Mouse (Mus musculus) MEL-GATA-1-ER (cell line): ENCODE results near the gene Zfp719.

Experiments used
- DNase-seq: peaks from one replicate; pipeline ENCODE4 v3.0.0-alpha.2; 2012; ENCODE audit warnings: low read depth; ENCODE audit errors: extremely low read depth

Gene Zfp719

DNA sequence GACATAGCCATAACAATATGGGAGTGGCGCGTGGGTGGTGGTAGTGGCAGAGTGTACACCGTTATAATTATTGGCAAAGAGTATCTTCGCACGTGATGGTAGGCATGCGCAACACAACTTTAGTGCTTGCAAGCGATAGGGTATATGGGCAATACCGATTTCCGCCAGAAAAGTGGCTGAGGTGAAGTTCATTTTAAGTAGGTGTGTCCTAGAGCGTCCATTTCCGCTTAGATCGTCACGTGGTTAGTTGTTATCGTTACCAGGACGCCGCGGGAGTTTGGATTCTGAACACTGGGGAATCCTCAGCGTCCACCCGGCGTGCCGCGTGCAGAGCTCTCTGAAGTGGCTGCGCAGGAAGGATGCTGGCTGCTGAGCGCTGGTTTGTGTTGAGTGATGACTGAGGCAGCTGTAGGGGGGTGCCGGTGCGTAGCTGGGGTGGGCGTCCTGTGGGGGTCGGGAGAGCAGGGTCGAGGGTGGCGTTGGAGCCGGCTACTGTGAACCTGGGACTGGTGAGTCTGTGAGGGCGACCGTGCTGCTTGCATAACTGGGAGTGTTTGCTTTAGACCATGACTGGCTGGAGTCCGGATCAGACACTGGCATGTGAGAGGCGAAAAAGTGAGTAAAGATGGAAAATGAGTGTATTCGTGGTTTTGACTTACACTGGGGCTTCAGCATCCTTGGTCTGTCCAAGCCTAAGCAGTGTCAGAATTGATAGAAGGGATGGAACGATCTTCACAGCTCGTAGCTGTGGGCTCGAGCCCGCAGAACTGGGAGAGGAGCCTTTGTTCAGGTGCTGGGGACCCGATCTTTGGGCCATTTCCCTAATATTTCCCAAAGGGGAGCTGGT is 27.7 kb downstream of the Zfp719 start, which contains the start of gene Zfp819:
Gene Zfp819, plus strand, starts transcription at position 274 of the 847 bp plus-strand sequence.
- DNase-seq = no peak

DNA sequence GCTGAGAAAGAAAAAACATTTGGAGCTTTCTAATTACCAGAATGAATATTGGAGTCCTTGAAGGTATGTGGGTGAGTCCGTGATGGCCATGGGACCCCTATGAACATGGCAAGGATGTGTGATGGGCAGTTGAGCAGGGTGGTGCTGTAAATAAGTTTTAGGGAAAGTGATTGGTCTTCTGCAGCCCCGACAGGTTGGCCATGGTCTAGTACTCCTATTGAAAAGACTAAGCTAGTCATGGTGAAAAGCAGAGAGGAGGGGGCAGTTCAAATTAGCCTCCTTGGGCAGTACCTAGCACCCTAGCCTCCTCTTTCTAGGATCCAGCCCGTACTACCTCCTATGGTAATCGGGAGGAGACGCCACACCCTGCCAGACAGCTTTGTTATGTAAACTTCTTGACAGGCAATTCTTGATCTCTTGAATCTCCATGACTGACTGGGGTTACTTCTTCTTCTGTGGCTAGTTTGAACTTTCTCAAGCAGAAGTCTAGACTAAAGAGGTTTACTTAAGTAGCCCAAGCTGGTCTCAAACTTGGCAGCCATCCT is 28.4 kb downstream of the Zfp719 start:
- DNase-seq = no peak

- no peak for DNase-seq
Observed at GRCm38 (mm10) chr7:43608316-43608824, 29.0 kb downstream of the Zfp719 start.

GRCm38 (mm10) chr7:43613816-43614551 is 34.6 kb downstream of the Zfp719 start:
- DNase-seq = no peak

DNA sequence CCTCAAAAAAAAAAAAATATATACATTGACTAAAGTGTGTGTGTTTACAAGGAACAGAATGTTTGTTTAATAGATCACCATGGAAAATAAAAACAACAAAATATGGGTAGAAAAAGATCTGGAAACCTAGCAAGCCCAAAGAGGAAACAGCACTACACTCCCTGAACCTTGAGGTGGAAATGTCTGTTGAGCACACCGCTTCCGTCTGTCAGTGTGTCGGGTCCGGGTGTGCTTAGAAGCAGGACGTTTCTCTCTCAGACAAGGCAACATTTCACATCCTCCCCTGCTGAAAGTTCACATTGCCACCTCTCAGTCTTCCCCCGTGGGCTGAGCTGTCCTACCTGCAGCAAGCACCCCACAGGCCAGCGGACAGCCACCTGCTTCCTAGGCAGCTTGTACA is 43.5 kb downstream of the Zfp719 start:
- DNase-seq = no peak

DNA sequence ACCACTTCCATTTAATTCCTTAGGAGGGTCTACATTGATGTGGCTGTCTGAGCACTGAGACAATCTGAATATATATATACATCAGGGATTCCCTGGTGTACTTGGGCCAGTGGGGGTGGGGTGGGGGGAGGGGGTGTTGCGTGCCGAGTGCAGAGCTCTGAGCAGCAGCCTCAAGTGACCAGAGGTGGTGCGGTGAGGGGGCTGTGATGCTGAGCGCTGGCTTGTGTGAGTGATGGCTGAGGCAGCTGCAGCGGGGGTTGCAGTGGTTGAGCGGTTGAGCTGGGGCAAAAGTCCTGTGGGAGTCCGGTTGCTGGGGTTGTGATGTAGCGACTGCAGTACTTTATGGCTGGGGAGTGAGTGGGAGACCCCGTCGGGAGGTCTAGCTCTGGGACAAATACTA is 44.4 kb downstream of the Zfp719 start:
- DNase-seq = no peak

- DNase-seq = no peak
Observed at GRCm38 (mm10) chr7:43625065-43625464, 45.7 kb downstream of the Zfp719 start.

DNA sequence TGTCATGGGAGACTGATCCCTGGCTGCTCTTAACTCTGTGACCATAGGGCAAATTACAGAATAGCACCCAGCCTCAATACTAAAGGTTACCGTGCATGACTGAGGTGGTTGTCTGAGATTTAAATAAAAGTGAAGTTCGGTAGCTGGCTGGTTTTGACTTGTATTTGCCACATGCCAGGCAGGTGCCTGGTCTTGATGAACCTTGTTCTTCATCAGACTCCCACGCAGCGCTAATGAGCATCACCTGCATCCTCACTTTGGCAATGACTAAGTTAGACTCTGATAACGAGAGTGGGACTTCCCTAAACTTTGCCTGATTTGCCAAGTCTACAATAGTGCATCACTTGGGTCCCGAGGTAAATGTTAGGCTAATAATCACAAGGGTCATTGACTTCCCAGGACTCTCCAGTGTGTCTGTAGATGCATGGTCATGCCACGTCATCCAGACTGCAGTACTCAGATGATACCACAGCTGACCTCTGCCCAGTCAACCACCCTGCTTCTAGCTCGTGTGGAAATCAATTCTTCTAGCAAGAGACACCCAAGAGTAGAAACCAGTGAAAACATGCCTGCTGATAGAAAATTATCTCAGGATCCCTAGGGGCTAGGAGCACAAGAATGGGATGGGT is 46.5 kb downstream of the Zfp719 start:
- DNase-seq = no peak

DNA sequence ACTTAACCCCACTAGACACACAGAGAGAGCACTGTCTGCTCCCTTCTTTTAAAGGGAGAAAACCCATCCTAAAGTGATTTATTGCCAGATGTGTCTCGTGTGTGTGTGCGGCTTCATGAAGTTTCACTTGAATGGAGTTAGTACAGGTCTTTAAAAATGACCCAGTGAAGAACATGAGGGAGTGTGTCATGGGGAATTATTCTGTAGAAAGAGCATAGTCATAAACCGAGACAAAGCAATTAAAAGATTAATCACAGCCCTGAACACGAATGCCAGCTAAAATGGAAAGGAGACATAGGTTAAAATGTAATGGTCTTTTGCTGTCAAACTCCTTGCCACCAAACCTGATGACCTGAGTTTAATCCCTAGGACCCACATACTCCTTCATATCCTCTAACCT is 54.5 kb downstream of the Zfp719 start:
- DNase-seq = no peak

DNA sequence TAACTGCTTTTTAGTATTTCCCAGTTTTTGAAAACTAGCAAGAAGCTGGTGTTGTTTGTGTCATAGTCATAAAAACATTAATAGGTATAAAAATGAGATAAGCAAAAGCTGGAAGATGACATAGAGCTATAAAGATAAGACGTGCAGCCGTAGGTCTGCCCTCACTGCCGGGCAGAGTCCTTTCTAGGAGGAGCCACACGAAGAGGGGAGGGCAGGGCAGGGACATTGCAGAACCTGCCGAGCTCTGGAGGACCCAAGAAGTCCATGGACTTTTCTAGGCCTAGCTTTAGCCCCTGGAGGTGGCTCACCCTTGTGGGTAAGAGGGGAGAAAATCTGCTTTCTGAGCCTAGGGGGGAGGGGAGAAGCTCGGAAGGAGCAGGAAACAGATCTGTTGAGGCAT is 55.1 kb downstream of the Zfp719 start, which contains the start of gene Ceacam18:
Gene Ceacam18, plus strand, starts transcription at position 208 of the 400 bp plus-strand sequence.
- no peak for DNase-seq

- no peak for DNase-seq
Observed at GRCm38 (mm10) chr7:43636194-43636593, 56.8 kb downstream of the Zfp719 start.

GRCm38 (mm10) chr7:43637118-43637517 is 57.7 kb downstream of the Zfp719 start:
- no peak for DNase-seq

DNA sequence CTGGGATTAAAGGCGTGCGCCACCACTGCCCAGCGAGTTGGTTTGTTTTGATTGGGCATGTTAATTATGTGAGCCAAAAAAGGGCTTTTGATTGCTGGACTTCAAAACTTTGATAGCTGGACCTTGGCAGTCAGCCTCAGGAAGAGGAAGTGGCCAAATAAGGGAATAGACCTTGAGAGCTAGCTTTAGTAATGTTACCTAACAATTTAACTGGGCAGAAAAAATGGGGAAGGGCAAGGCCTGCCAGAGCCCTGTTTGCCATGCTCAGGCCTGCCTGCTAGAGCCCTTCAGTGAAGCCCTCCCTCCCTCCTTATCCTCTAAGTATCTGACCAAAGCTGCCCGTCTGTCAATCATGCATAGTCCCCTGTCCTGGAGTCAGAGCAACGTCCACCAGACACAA is 63.2 kb downstream of the Zfp719 start:
- no peak for DNase-seq
